Mouse (Mus musculus) ES-Bruce4 (cell line): ENCODE data around the gene Exd2. TPM values are rescaled to one million over a fixed set of nuclear protein-coding genes. Genes with fewer than 3 reads are reported as not detected.

Experiments
- H3K27ac ChIP-seq: 2 replicates; pipeline ENCODE4 v1.5.1; 2012; ENCODE audit warnings: low read length, inconsistent platforms; ENCODE audit not compliant: insufficient read depth
- H3K27me3 ChIP-seq: 2 replicates; pipeline ENCODE4 v1.6.1; 2012; ENCODE audit warnings: mild to moderate bottlenecking, low read length, inconsistent platforms; ENCODE audit not compliant: control insufficient read depth, poor library complexity, insufficient read depth, severe bottlenecking
- H3K36me3 ChIP-seq: 2 replicates; pipeline ENCODE4 v1.6.1; 2012; ENCODE audit warnings: inconsistent platforms, mild to moderate bottlenecking, low read length, moderate library complexity; ENCODE audit not compliant: control insufficient read depth, poor library complexity, insufficient read depth, severe bottlenecking
- H3K4me1 ChIP-seq: one replicate; pipeline ENCODE4 v1.8.1; 2011; ENCODE audit warnings: low read length; ENCODE audit not compliant: control insufficient read depth, insufficient read depth
- H3K4me3 ChIP-seq: 2 replicates; pipeline ENCODE4 v1.5.1; 2011; ENCODE audit warnings: low read depth, mild to moderate bottlenecking, low read length
- H3K9ac ChIP-seq: 2 replicates; pipeline ENCODE4 v1.6.1; 2012; ENCODE audit warnings: low read depth, mild to moderate bottlenecking, inconsistent platforms; ENCODE audit not compliant: poor library complexity, severe bottlenecking
- H3K9me3 ChIP-seq: replicated peaks from 2 replicates; pipeline ENCODE4 v1.6.1; 2012; ENCODE audit warnings: mild to moderate bottlenecking, low read length, inconsistent platforms; ENCODE audit not compliant: control insufficient read depth, poor library complexity, insufficient read depth, severe bottlenecking
- CTCF ChIP-seq: IDR thresholded peaks from one replicate; pipeline ENCODE4 v1.8.1; 2011; ENCODE audit warnings: low read depth, low read length
- EP300 ChIP-seq: IDR thresholded peaks from 2 replicates; pipeline ENCODE4 v1.6.1; 2011; ENCODE audit warnings: low read depth, low read length; ENCODE audit not compliant: insufficient read depth
- POLR2A ChIP-seq: IDR thresholded peaks from one replicate; pipeline ENCODE4 v1.8.1; 2011; ENCODE audit warnings: low read length; ENCODE audit not compliant: insufficient read depth
- polyA plus RNA-seq: library from polyadenylated mRNA; stranded (reverse); fragments of >200 nt; gene quantifications from 2 replicates; pipeline ENCODE4 v1.2.4, GENCODE M21; 2011; ENCODE audit warnings: low read depth; ENCODE audit not compliant: missing spikeins, insufficient read depth, insufficient read length

Exd2 gene
- polyA plus RNA-seq, 1 experiment = 20.8 TPM

DNA sequence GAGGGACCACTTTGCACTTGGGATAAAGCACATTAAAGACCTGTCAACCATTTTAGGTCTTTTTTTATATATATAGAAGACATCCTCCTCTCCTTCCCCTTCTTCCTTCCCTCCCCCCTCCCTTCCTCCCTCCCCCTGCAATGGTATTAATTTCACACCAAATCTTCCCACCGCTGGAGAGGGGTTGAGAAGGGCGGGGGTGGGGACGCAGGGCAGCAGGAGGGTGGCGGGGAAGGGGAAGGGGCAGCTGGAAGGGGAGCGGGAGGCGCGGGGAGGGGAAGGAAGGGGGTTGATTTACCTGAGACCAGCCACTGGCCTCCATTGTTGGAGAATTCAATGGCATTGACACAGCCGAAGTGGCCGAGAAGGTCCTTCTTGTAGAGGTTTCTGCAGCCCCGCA is 27.0 kb upstream of the Exd2 start:
- Histone ChIP-seq H3K27me3 (no peaks in the 10 kb centered on the region), H3K4me1 (no peaks in the 10 kb centered on the region), H3K27ac (no peak overlapping the region), H3K9me3 (no peaks in the 10 kb centered on the region), H3K4me3 (peak overlapping the region; percentile 99), H3K9ac (peak overlapping the region; percentile 97), H3K36me3 (no peaks in the 10 kb centered on the region)
- TF ChIP-seq CTCF (no peak), EP300 (no peak), POLR2A (no peak)

DNA sequence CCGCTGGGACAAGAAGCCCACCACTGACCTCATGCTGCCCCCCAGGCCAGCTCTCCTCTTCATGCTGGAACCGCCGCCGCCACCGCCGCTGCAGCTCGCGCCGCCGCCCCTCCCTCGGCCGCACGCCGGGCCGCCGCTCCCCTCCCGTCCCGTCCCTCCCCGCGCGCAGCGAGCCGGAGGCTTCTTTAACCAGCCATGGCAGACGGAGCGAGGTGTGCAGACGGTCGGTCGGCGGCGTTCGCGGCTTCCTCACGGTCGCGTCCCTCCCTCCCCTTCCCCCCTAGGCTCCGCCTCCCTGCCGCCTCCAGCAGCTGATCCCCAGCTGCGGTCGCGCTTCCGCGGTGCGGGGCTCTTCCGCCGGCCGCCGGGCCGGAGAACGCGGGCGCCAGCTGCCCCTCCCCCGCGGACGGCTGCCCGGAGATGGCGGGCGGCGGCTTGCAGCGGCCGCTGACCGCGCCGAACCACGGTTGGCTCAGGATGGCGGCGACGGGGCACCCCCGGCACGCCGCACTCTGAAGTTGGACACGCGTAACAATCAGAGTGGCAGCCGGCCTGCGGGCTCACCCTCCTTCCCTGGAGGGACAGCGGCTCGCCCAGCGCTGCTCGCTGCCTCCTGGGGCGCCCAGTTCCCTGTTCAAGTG is 26.4 kb upstream of the Exd2 start, which contains the start of gene Dcaf5:
TSS of gene Dcaf5 (minus strand) at position 266 of the 641 bp plus-strand sequence.
- H3K4me1 ChIP-seq = no peaks in the 10 kb centered on the region

DNA sequence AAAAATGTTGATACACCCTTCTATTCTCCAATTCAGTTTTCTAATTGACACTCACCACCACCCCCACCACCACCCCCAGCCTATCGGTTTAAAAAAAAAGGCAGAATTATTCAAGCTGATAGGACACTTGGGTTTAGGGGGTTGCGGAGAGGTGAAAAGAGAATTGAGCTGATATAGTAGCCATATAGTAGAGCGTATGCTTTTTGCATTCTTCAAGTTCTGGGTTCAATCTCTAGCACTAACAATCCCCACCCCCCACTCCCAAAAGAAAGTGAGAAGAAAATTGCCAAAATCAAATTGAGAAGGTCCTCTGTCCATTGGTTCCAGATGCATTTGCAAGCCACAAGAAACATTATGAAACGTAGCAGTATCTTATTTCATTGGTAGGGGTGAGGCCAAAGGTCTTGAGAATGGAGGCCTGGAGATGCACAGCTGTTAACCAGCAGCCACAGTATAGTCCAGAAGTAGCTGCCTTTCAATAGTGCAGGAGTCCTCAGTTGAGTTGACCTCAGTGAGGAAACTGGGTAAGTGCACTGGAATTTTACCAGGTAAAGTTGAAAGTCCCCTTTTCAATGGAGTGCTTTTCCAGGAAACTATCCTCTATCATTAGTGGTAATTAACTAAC is 25.7 kb upstream of the Exd2 start:
- Histone ChIP-seq H3K9me3 (no peaks in the 10 kb centered on the region), H3K36me3 (no peaks in the 10 kb centered on the region), H3K9ac (peak overlapping the region; percentile 97), H3K4me3 (peak overlapping the region; percentile 99), H3K27me3 (no peaks in the 10 kb centered on the region), H3K4me1 (no peaks in the 10 kb centered on the region), H3K27ac (no peak overlapping the region)
- TF ChIP-seq EP300 = no peak
- no peak for TF ChIP-seq CTCF
- no peak for TF ChIP-seq POLR2A

More for the DNA sequence above, 26.4 kb upstream of the Exd2 start, which contains the start of gene Dcaf5:
- Histone ChIP-seq H3K36me3 (no peaks in the 10 kb centered on the region), H3K9me3 (no peaks in the 10 kb centered on the region), H3K4me3 (peak within 1 kb of the TSS; percentile 99), H3K27ac (peak within 1 kb of the TSS; percentile 45; the same call in 1 of the 2 replicates), H3K27me3 (no peaks in the 10 kb centered on the region), H3K9ac (peak within 1 kb of the TSS; percentile 97)
- TF ChIP-seq CTCF (no peak), POLR2A (peak; percentile 12)

DNA sequence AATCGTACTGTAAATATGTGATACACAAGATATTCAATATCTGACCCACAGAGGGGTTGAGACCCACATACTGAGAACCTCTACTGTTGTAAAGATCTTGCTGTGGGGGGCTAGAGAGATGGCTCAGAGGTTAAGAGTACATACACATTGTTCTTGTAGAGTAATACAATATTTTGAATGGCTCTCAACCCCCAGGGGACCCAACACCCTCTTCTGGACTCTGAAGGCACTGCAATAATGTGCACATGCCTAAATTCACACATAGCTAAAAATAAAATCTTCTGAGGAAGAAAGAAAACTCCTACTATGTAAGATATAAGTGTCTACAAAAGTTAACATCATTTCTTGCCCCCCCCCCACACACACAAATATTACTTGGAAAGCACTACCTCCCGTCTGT is 21.9 kb upstream of the Exd2 start:
- Histone ChIP-seq H3K36me3 (no peaks in the 10 kb centered on the region), H3K4me1 (no peaks in the 10 kb centered on the region), H3K27me3 (no peaks in the 10 kb centered on the region), H3K4me3 (no peak overlapping the region), H3K9ac (no peak overlapping the region), H3K27ac (no peak overlapping the region), H3K9me3 (no peaks in the 10 kb centered on the region)
- no peak for TF ChIP-seq POLR2A
- TF ChIP-seq CTCF = no peak

DNA sequence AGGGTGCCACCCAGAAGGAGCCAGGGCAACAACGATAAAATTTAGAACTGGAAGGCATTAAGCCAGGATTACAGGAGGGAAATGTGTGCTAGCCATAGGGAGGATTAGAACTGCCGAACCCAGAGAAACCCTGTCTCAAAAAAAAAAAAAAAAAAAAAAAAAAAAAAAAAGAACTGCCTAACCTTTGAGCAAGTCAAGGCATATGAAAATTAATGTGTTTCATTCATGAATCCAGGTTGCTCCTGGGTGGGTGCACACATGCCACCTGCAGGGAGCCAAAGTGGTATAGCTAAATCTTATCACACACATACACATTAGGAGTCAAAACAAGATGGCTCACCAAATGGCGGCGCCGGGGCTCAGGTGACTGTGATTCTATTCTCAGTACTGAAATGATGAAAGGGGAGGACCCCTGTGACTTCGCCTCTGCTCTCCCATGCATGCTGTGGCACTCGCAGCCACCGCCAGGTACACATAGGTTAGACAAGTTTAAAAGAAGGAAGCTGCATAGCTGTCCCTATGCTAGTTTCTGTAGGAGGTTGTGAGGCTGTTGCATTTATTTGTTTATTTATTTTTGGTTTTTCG is 18.3 kb upstream of the Exd2 start:
- Histone ChIP-seq H3K27me3 (no peaks in the 10 kb centered on the region), H3K4me3 (no peak overlapping the region), H3K36me3 (no peaks in the 10 kb centered on the region), H3K4me1 (no peaks in the 10 kb centered on the region), H3K9me3 (no peaks in the 10 kb centered on the region), H3K9ac (no peak overlapping the region), H3K27ac (no peak overlapping the region)
- TF ChIP-seq CTCF (no peak), EP300 (no peak), POLR2A (no peak)

DNA sequence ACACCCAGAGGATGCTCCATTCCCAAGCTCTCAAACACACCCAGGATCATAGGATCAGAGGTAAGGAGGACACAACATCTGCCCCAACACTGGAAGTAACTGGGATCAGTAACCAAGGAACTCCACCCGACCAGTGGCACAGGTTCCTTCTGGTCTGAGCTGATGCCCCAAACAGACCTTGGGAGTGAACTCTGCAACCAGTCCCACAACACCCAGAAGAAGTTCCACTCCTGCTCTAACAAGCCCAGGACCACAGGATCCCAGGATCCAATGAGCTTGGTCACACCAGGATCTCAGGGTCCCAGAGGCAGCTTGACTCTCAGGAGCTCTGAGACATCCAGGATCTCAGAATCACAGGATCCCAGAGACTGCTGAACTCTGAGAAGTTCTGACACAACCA is 9.4 kb upstream of the Exd2 start:
- no peak overlapping the region for H3K27ac ChIP-seq
- H3K9me3 ChIP-seq = no peaks in the 10 kb centered on the region
- no peak for TF ChIP-seq POLR2A
- no peak for TF ChIP-seq EP300
- no peak for TF ChIP-seq CTCF
- H3K36me3 ChIP-seq = no peaks in the 10 kb centered on the region
- H3K9ac ChIP-seq = no peak overlapping the region
- no peaks in the 10 kb centered on the region for H3K27me3 ChIP-seq
- H3K4me1 ChIP-seq = no peaks in the 10 kb centered on the region
- H3K4me3 ChIP-seq = no peak overlapping the region
